Mouse (Mus musculus): Measurements from ENCODE around the gene Pcsk7.

Gene Pcsk7

DNA sequence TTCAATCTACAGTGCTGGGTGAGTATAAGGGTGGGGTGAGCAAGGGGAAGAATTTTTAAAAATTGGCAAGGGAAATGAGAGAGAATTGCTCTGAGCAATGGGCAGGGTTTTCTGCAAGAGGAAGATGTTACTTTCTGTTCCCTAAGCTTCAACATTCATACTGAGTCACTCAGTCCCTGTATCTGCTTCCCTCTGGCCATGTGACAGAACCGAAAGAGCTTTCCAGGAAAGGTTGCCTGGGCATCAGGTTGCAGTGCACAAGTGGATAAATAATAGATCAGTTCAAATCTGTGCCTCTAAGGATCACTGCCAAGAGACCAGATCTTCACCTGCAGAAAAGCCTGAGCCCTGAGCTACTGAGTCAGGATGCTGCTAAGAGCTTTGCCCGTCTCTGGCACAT, 55.6 kb downstream of the Pcsk7 start:
- DNase-seq (ENCODE audit: low spot score in 2 of 2) = no peak

DNA sequence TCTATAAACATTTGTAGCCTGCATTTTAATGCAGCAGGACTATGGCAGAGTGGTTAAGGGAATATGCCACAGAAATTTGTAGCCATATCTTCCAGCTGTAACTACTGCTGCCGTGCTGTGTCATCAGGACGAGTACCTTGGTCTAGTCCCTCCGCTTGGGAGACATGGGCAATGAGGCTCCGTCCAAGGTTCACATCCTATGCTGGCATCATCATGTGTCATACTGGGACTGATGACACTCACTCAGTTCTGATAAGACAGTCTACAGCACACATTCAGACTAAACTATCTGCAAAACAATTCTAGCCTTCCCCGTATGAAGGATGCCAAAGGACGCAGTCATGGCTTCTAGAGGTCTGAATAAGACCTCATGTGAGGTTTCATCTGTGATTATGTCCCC, 57.3 kb downstream of the Pcsk7 start:
- no peak for DNase-seq (ENCODE audit: low spot score in 2 of 2)

DNA sequence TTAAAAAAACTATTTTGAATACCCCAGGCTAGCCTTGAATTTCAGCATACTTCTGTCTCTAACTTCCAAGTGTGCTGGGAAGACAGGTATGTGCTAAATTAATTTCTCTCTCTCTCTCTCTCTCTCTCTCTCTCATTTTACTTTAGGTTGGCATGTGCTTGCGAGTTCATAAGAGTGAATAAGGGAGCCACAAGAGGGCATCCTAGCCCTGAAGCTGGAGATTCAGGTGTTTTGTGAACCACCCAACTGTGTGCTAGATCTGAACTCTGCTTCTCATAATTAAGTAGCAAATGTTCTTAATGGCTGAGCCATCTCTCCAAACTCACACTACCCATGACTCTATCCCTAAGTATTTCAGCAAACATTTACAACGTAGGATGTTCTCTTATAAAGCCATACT, 70.6 kb downstream of the Pcsk7 start:
- no peak for DNase-seq (ENCODE audit: low spot score in 2 of 2)

Data from frontal cortex, postnatal 10 days (tissue).